ENCODE assay signal across 30 mouse cellular contexts in the genomic region with DNA sequence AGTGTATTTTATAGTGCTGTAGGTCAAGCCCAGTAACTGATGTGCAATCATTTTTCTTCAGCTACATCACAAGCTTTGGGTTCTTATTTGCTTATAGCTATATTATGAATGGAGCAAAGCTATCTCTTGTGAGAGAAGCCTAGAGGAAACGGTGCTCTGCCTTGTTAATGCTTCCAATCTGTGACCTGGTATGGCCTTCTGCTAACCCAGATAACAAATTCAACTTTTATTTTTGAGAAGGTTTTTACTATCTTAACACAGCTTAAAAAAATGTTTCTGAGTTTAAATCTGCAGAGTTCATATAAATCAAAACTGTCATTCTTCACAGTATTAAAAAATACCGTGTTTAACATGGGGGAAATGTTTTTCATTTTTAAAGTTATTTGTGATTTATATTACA. TPM values are rescaled to one million over a fixed set of nuclear protein-coding genes. Genes with fewer than 3 reads are reported as not detected.
"Had no signal": no experiment of that assay in that cellular context is flagged by ENCODE, and none has a peak within 500 bp of the region (broad histone marks: within the 10 kb centered on the region; RNA-seq: fewer than 3 reads in every experiment).

No protein-coding gene starts in this region.

- H3K4me2 ChIP-seq: embryonic facial prominence, embryonic 12.5 days; embryonic facial prominence, embryonic 13.5 days; embryonic facial prominence, embryonic 15.5 days; forebrain, embryonic 12.5 days; forebrain, embryonic 13.5 days; forebrain, embryonic 15.5 days had no signal

- ATAC-seq: forebrain, embryonic 13.5 days; forebrain, embryonic 14.5 days; forebrain, embryonic 15.5 days; forebrain, embryonic 16.5 days; forebrain, postnatal 0 days had no signal

- H3K27ac ChIP-seq: embryonic facial prominence, embryonic 10.5 days; embryonic facial prominence, embryonic 12.5 days; embryonic facial prominence, embryonic 13.5 days; embryonic facial prominence, embryonic 15.5 days; forebrain, embryonic 10.5 days; forebrain, embryonic 12.5 days; forebrain, embryonic 13.5 days; forebrain, embryonic 15.5 days; gastrocnemius, adult 2 months; heart, adult 2 months had no signal

- H3K4me1 ChIP-seq: embryonic facial prominence, embryonic 10.5 days; embryonic facial prominence, embryonic 12.5 days; embryonic facial prominence, embryonic 13.5 days; embryonic facial prominence, embryonic 15.5 days; forebrain, embryonic 10.5 days; forebrain, embryonic 12.5 days; forebrain, embryonic 13.5 days; forebrain, embryonic 15.5 days had no signal

- H3K9ac ChIP-seq: embryonic facial prominence, embryonic 12.5 days; embryonic facial prominence, embryonic 13.5 days; embryonic facial prominence, embryonic 15.5 days; forebrain, embryonic 12.5 days; forebrain, embryonic 13.5 days; forebrain, embryonic 15.5 days; forebrain, postnatal 0 days had no signal

- H3K4me3 ChIP-seq: embryonic facial prominence, embryonic 10.5 days; embryonic facial prominence, embryonic 12.5 days; embryonic facial prominence, embryonic 13.5 days; embryonic facial prominence, embryonic 15.5 days; erythroblast, embryonic 14.5 days; forebrain, embryonic 10.5 days; forebrain, embryonic 12.5 days; forebrain, embryonic 13.5 days; forebrain, embryonic 15.5 days; gastrocnemius, adult 2 months; heart, adult 2 months had no signal

- H3K36me3 ChIP-seq: forebrain, embryonic 15.5 days had no signal

- DNase-seq: cerebellum, adult 9-10 months; cerebellum, adult 9-11 months; cerebellum, postnatal 10 days; cerebellum, postnatal 14 days; cerebellum, postnatal 25 days; cerebellum, postnatal 36 days; embryo, embryonic 11 days; forebrain, postnatal 0 days; gastrocnemius, adult 2 months; gastrocnemius, postnatal 10 days; gastrocnemius, postnatal 14 days; gastrocnemius, postnatal 25 days; gastrocnemius, postnatal 36 days; heart, adult 11 months; heart, adult 18-20 months; heart, adult 2 months had no signal

- H3K27me3 ChIP-seq: embryonic facial prominence, embryonic 12.5 days; embryonic facial prominence, embryonic 13.5 days; embryonic facial prominence, embryonic 15.5 days; forebrain, embryonic 12.5 days; forebrain, embryonic 13.5 days; forebrain, embryonic 15.5 days had no signal

- H3K9me3 ChIP-seq: embryonic facial prominence, embryonic 10.5 days; embryonic facial prominence, embryonic 12.5 days; embryonic facial prominence, embryonic 13.5 days; embryonic facial prominence, embryonic 15.5 days; forebrain, embryonic 10.5 days; forebrain, embryonic 13.5 days; forebrain, embryonic 15.5 days had no signal

RNA-seq across cellular contexts. Expression of a gene that starts 59.5 kb away (rescaled TPM):
- total RNA-seq: common myeloid progenitor, adult 5-6 weeks; granulocyte monocyte progenitor cell, adult 5-6 weeks; heart, adult 2 months had no signal
- polyA plus RNA-seq: erythroblast, embryonic 14.5 days; forebrain, embryonic 11.5 days; heart, adult 2 months had no signal
